Mouse (Mus musculus): Measurements from ENCODE around the gene Gatb. TPM values are rescaled to one million over a fixed set of nuclear protein-coding genes. Genes with fewer than 3 reads are reported as not detected.
A peak's percentile ranks its signal among the peaks of the same experiment; 100 is the strongest.

The Gatb gene
- polyA plus RNA-seq, 1 experiment from 2014 or later, result 37.4 TPM

GRCm38 (mm10) chr3:85594452-85594851 lies 20.5 kb downstream of the Gatb start:
- Histone ChIP-seq H3K9me3 (replicated peaks) (no peaks in the 10 kb centered on the region), H3K9ac (no peak overlapping the region), H3K27ac (ENCODE audit: poor library complexity, severe bottlenecking) (no peak overlapping the region), H3K4me2 (no peak overlapping the region), H3K4me1 (replicated peaks) (peaks cover 28% of the 10 kb centered on the region), H3K36me3 (no peaks in the 10 kb centered on the region), H3K27me3 (replicated peaks) (no peaks in the 10 kb centered on the region), H3K4me3 (no peak overlapping the region)
- WGBS, result 60% methylated on average over 3 of the region's 3 CpGs
- ATAC-seq (ENCODE audit: insufficient number of reproducible peaks, low FRiP score), result no peak

- H3K27me3 ChIP-seq (replicated peaks), result no peaks in the 10 kb centered on the region
- no peak for ATAC-seq (ENCODE audit: insufficient number of reproducible peaks, low FRiP score)
- H3K4me1 ChIP-seq (replicated peaks), result peaks cover 31% of the 10 kb centered on the region
- no peak overlapping the region for H3K9ac ChIP-seq
- no peak overlapping the region for H3K27ac ChIP-seq (ENCODE audit: poor library complexity, severe bottlenecking)
- no peak overlapping the region for H3K4me2 ChIP-seq
- H3K9me3 ChIP-seq (replicated peaks), result no peaks in the 10 kb centered on the region
- WGBS, result 87% methylated on average over 3 of the region's 3 CpGs
- H3K4me3 ChIP-seq, result no peak overlapping the region
- H3K36me3 ChIP-seq, result 0 out of 2 replicates have a peak, but pooled peaks cover 1% of the 10 kb centered on the region
Observed at GRCm38 (mm10) chr3:85599526-85599925, 25.6 kb downstream of the Gatb start.

DNA sequence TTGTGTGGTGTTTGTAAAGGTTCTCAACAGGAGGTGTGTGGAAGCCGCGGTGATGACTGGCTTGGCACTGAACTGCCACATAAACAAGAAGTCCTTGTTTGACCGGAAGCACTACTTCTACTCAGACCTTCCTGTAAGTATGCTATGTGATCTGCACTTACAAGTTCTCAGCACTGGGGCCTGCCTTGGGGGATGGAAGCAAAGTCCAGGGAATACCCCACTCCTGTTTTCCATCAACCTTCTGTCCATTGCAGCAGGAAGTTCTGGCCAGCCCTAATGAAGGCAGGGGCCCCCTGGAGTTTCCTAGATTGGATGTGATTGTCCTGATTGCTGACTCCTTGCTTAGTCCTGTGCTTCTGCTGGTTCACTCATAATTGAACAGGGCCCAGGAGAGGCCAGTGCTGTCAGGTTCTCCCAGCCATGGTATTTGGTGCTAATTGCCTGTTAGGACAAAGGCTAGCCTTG lies 28.0 kb downstream of the Gatb start:
- peak overlapping the region; percentile 79 for H3K27ac ChIP-seq (ENCODE audit: poor library complexity, severe bottlenecking)
- H3K9ac ChIP-seq, result peak overlapping the region; percentile 27; the same call in 1 of the 2 replicates
- no peaks in the 10 kb centered on the region for H3K27me3 ChIP-seq (replicated peaks)
- no peaks in the 10 kb centered on the region for H3K9me3 ChIP-seq (replicated peaks)
- H3K36me3 ChIP-seq, result 0 out of 2 replicates have a peak, but pooled peaks cover 6% of the 10 kb centered on the region
- no peak for ATAC-seq (ENCODE audit: insufficient number of reproducible peaks, low FRiP score)
- H3K4me3 ChIP-seq, result no peak overlapping the region
- H3K4me2 ChIP-seq, result 0 out of 2 replicates have a peak overlapping the region, but pooled peaks have one; percentile 10
- peaks cover 38% of the 10 kb centered on the region for H3K4me1 ChIP-seq (replicated peaks)
- WGBS, result 19% methylated on average over 3 of the region's 3 CpGs

- Histone ChIP-seq H3K4me1 (replicated peaks) (peaks cover 38% of the 10 kb centered on the region), H3K27ac (ENCODE audit: poor library complexity, severe bottlenecking) (no peak overlapping the region), H3K9ac (no peak overlapping the region), H3K9me3 (replicated peaks) (no peaks in the 10 kb centered on the region), H3K27me3 (replicated peaks) (no peaks in the 10 kb centered on the region), H3K4me3 (no peak overlapping the region), H3K36me3 (0 out of 2 replicates have a peak, but pooled peaks cover 6% of the 10 kb centered on the region), H3K4me2 (no peak overlapping the region)
- WGBS, result 86% methylated on average over 1 of the region's 1 CpGs
- ATAC-seq (ENCODE audit: insufficient number of reproducible peaks, low FRiP score), result no peak
Observed at GRCm38 (mm10) chr3:85603811-85604210, 29.9 kb downstream of the Gatb start.

GRCm38 (mm10) chr3:85606912-85607311 lies 33.0 kb downstream of the Gatb start:
- ATAC-seq (ENCODE audit: insufficient number of reproducible peaks, low FRiP score), result no peak
- Histone ChIP-seq H3K9me3 (replicated peaks) (no peaks in the 10 kb centered on the region), H3K9ac (no peak overlapping the region), H3K4me3 (no peak overlapping the region), H3K27ac (ENCODE audit: poor library complexity, severe bottlenecking) (no peak overlapping the region), H3K4me2 (no peak overlapping the region), H3K4me1 (replicated peaks) (peaks cover 20% of the 10 kb centered on the region), H3K36me3 (0 out of 2 replicates have a peak, but pooled peaks cover 6% of the 10 kb centered on the region), H3K27me3 (replicated peaks) (no peaks in the 10 kb centered on the region)
- 84% methylated on average over 3 of the region's 3 CpGs for WGBS

DNA sequence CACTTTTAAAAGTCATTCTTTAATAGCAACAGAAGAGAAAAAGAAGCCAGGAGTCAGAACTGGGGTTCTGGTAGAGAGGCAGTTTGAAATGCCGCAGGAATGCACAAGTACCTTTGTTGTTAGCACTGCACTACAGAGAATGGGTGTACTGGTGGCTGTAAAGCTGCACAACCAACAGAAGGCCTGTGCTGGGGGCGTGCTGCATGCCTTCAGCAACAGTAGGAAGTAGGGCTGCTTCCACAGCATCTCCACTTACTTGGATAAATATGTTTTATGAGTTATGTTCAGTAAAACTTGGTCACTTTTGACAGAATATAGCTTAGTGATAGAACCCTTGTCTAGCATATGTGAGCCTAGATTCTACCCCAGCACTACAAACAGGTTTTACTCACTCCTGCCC lies 33.8 kb downstream of the Gatb start:
- no peaks in the 10 kb centered on the region for H3K9me3 ChIP-seq (replicated peaks)
- no peaks in the 10 kb centered on the region for H3K27me3 ChIP-seq (replicated peaks)
- ATAC-seq (ENCODE audit: insufficient number of reproducible peaks, low FRiP score), result no peak
- H3K4me1 ChIP-seq (replicated peaks), result peaks cover 21% of the 10 kb centered on the region
- H3K4me2 ChIP-seq, result no peak overlapping the region
- no peak overlapping the region for H3K4me3 ChIP-seq
- no peak overlapping the region for H3K27ac ChIP-seq (ENCODE audit: poor library complexity, severe bottlenecking)
- H3K9ac ChIP-seq, result no peak overlapping the region
- 0 out of 2 replicates have a peak, but pooled peaks cover 6% of the 10 kb centered on the region for H3K36me3 ChIP-seq
- WGBS, result 83% methylated on average over 2 of the region's 2 CpGs

- no peak overlapping the region for H3K4me3 ChIP-seq
- H3K9me3 ChIP-seq (replicated peaks), result 0 out of 2 replicates have a peak, but pooled peaks cover 4% of the 10 kb centered on the region
- peaks cover 30% of the 10 kb centered on the region for H3K36me3 ChIP-seq
- no peak for ATAC-seq (ENCODE audit: insufficient number of reproducible peaks, low FRiP score)
- H3K27me3 ChIP-seq (replicated peaks), result no peaks in the 10 kb centered on the region
- no peak overlapping the region for H3K27ac ChIP-seq (ENCODE audit: poor library complexity, severe bottlenecking)
- no peak overlapping the region for H3K4me2 ChIP-seq
- 89% methylated on average over 1 of the region's 1 CpGs for WGBS
- H3K9ac ChIP-seq, result no peak overlapping the region
- H3K4me1 ChIP-seq (replicated peaks), result peaks cover 6% of the 10 kb centered on the region
Observed at GRCm38 (mm10) chr3:85616389-85616788, 42.5 kb downstream of the Gatb start.

DNA sequence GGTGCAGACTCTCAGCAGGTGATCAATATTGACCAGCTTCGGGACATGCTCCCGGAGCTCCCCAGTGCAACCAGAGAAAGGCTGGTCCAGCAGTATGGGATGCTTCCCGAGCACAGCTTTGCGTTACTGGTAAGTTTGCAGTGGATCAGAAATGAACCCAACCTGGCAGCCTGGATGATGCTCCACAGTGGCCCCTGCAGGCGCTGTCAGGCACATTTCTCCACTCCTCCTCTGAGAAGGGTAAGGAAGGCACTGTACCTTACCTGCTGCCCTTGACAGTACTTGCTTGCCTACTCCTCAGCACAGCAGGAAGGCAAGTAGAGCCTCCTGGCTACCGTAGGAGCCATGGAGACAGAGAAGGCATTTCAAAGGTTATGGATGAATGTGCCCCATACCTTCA lies 45.0 kb downstream of the Gatb start:
- H3K9ac ChIP-seq, result no peak overlapping the region
- 76% methylated on average over 6 of the region's 6 CpGs for WGBS
- H3K36me3 ChIP-seq, result peaks cover 31% of the 10 kb centered on the region
- ATAC-seq (ENCODE audit: insufficient number of reproducible peaks, low FRiP score), result no peak
- H3K4me2 ChIP-seq, result no peak overlapping the region
- no peak overlapping the region for H3K27ac ChIP-seq (ENCODE audit: poor library complexity, severe bottlenecking)
- H3K9me3 ChIP-seq (replicated peaks), result peaks cover 7% of the 10 kb centered on the region
- no peak overlapping the region for H3K4me3 ChIP-seq
- no peaks in the 10 kb centered on the region for H3K4me1 ChIP-seq (replicated peaks)
- no peaks in the 10 kb centered on the region for H3K27me3 ChIP-seq (replicated peaks)

DNA sequence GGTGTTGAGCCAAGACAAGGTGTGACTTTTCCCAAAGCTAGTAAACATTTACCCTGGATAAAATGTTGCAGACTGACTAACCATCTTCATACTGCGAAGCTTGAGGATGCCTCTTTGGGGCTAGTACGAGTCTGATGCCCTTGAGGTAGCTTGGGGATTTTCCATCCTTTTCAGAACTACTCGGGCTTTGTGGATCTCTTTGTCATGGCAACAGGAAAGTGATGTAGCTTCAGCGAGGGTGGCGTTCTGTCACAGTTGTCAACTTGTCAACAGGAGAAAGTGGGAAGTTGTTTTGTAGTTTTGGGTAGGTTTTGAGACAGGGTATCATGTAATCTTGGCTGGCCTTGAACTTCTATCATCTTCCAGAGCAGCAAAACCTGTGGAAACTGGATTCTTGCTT lies 45.4 kb downstream of the Gatb start:
- peaks cover 7% of the 10 kb centered on the region for H3K9me3 ChIP-seq (replicated peaks)
- H3K27ac ChIP-seq (ENCODE audit: poor library complexity, severe bottlenecking), result no peak overlapping the region
- ATAC-seq (ENCODE audit: insufficient number of reproducible peaks, low FRiP score), result no peak
- peaks cover 31% of the 10 kb centered on the region for H3K36me3 ChIP-seq
- no peak overlapping the region for H3K4me2 ChIP-seq
- H3K9ac ChIP-seq, result no peak overlapping the region
- no peak overlapping the region for H3K4me3 ChIP-seq
- 74% methylated on average over 5 of the region's 5 CpGs for WGBS
- no peaks in the 10 kb centered on the region for H3K27me3 ChIP-seq (replicated peaks)
- no peaks in the 10 kb centered on the region for H3K4me1 ChIP-seq (replicated peaks)

DNA sequence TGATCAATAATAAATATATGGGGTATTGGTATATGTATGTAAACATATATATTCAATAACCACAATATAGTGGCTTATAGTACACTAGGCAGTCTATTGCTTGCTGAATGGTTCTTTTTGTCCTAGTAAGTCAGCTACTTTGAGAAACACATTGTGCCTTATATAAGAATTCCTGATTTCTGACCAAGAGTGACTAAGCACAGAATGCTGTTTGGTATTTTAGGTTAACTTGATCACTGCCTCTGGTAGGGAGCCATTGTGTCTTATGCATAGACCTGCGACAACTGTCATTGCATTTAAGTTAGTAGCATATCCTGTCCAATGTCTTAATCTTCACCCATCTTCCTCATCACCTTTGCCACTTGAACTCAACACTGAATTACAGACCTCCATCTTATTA lies 45.8 kb downstream of the Gatb start:
- Histone ChIP-seq H3K4me1 (replicated peaks) (no peaks in the 10 kb centered on the region), H3K36me3 (peaks cover 31% of the 10 kb centered on the region), H3K27me3 (replicated peaks) (no peaks in the 10 kb centered on the region), H3K9me3 (replicated peaks) (peaks cover 7% of the 10 kb centered on the region), H3K27ac (ENCODE audit: poor library complexity, severe bottlenecking) (no peak overlapping the region), H3K4me2 (no peak overlapping the region), H3K4me3 (no peak overlapping the region), H3K9ac (no peak overlapping the region)
- WGBS, result 93% methylated on average over 1 of the region's 1 CpGs
- ATAC-seq (ENCODE audit: insufficient number of reproducible peaks, low FRiP score), result no peak

DNA sequence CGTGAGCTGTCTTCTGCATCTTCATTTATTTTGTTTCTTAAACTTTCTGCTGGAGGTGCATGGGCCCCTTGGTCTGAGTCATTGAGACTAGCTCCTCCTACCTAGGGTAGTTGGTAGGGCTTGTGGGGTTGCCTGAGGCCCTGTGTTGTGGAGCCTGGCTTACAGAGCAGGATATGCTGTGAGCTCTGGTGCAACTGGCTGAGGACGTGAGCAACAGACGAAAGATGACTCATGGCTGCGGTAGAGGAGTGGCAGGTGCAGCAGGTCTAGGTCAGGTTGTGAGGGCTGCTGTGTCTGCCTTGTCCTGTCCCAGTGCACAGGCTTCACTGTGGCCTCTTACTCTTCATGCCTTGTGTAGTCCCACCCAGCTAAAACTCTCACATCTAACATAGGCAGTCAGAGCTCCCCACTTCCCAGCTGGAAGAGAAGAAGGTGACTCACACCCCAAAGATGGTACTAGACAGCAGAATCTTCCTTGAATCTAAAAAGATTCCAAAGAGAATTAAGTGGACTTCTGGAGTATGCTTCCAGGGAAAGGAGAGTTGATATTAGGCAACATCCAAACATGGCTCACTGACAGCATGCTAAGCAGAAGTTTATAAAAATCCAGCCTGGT lies 56.1 kb downstream of the Gatb start:
- WGBS, result 89% methylated on average over 4 of the region's 4 CpGs
- no peak overlapping the region for H3K27ac ChIP-seq (ENCODE audit: poor library complexity, severe bottlenecking)

DNA sequence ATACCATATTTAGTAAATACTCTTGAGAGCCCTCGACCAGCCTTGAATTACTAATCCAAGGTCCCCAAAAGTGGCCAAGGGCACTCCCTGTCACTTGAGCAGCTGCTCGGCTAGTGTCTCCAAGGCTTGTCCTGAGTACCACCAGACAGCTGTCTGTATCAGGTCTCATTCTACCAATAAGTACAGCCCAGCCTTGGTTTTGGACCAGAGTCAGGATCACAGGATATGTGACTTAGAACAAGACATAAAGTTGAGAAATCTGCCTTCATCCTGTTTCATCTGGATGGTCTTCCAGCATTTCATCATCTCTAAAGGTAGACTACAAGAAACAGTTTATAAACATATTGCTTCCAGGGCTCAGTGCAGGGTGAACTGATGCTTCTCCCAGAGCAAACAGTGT lies 59.8 kb downstream of the Gatb start:
- Histone ChIP-seq H3K9ac (no peak overlapping the region), H3K27ac (ENCODE audit: poor library complexity, severe bottlenecking) (no peak overlapping the region), H3K4me1 (replicated peaks) (peaks cover 26% of the 10 kb centered on the region), H3K9me3 (replicated peaks) (no peaks in the 10 kb centered on the region), H3K27me3 (replicated peaks) (no peaks in the 10 kb centered on the region), H3K36me3 (0 out of 2 replicates have a peak, but pooled peaks cover 6% of the 10 kb centered on the region), H3K4me2 (no peak overlapping the region), H3K4me3 (no peak overlapping the region)
- no peak for ATAC-seq (ENCODE audit: insufficient number of reproducible peaks, low FRiP score)
- 77% methylated on average over 2 of the region's 2 CpGs for WGBS

More for the DNA sequence above, 56.1 kb downstream of the Gatb start:
- no peak for ATAC-seq (ENCODE audit: insufficient number of reproducible peaks, low FRiP score)
- no peak overlapping the region for H3K4me2 ChIP-seq
- H3K4me1 ChIP-seq (replicated peaks), result 0 out of 2 replicates have a peak, but pooled peaks cover 4% of the 10 kb centered on the region
- no peak overlapping the region for H3K4me3 ChIP-seq
- no peaks in the 10 kb centered on the region for H3K27me3 ChIP-seq (replicated peaks)
- 0 out of 2 replicates have a peak, but pooled peaks cover 6% of the 10 kb centered on the region for H3K36me3 ChIP-seq
- H3K9me3 ChIP-seq (replicated peaks), result no peaks in the 10 kb centered on the region
- no peak overlapping the region for H3K9ac ChIP-seq
